Mouse (Mus musculus): ENCODE measurements around the gene Sox8. TPM values are rescaled to one million over a fixed set of nuclear protein-coding genes. Genes with fewer than 3 reads are reported as not detected.
A peak's percentile ranks its signal among the peaks of the same experiment; 100 is the strongest.

Gene Sox8
- total RNA-seq, 2 experiments from 2014 or later: 62.2 to 70.1 TPM

GRCm38 (mm10) chr17:25561223-25562028 lies 9.1 kb downstream of the Sox8 start:
- peak in 1 of 2 experiments; percentile 79 for DNase-seq (ENCODE audit: low spot score in 2 of 2)
- intact Hi-C loops (cut with DNase I): loop anchor here (2.0 to 10.0 kb wide), 2 partner anchors 43 to 233 kb away; partner anchors contain the start of genes AC134908.4, Fam173a and Metrn

GRCm38 (mm10) chr17:25560554-25561222 lies 9.8 kb downstream of the Sox8 start:
- intact Hi-C loops (cut with DNase I): loop anchor here (10.0 kb wide), 1 partner anchor 234 kb away; the partner anchor contains the start of genes AC134908.4, Fam173a and Metrn
- DNase-seq (ENCODE audit: low spot score in 2 of 2): no peak

- intact Hi-C loops (cut with DNase I): loop anchor here (10.0 kb wide), 1 partner anchor 235 kb away; the partner anchor contains the start of genes AC134908.4, Fam173a and Metrn
- no peak for DNase-seq (ENCODE audit: low spot score in 2 of 2)
Observed at GRCm38 (mm10) chr17:25559634-25560033, 10.9 kb downstream of the Sox8 start.

GRCm38 (mm10) chr17:25556630-25557354 lies 13.7 kb downstream of the Sox8 start:
- intact Hi-C loops (cut with DNase I): no loop called here
- DNase-seq (ENCODE audit: low spot score in 2 of 2): peak; percentile 86 to 88

- intact Hi-C loops (cut with DNase I): no loop called here
- peak; percentile 89 to 92 for DNase-seq (ENCODE audit: low spot score in 2 of 2)
Observed at GRCm38 (mm10) chr17:25555666-25556629, 14.5 kb downstream of the Sox8 start.

- DNase-seq (ENCODE audit: low spot score in 2 of 2): no peak
- intact Hi-C loops (cut with DNase I): no loop called here
Observed at GRCm38 (mm10) chr17:25555159-25555558, 15.3 kb downstream of the Sox8 start.

- no peak for DNase-seq (ENCODE audit: low spot score in 2 of 2)
- intact Hi-C loops (cut with DNase I): no loop called here
Observed at GRCm38 (mm10) chr17:25551313-25551712, 19.2 kb downstream of the Sox8 start.

GRCm38 (mm10) chr17:25550020-25550419 lies 20.5 kb downstream of the Sox8 start:
- intact Hi-C loops (cut with DNase I): no loop called here
- DNase-seq (ENCODE audit: low spot score in 2 of 2): no peak

GRCm38 (mm10) chr17:25547026-25547425 lies 23.5 kb downstream of the Sox8 start:
- intact Hi-C loops (cut with DNase I): no loop called here
- no peak for DNase-seq (ENCODE audit: low spot score in 2 of 2)

GRCm38 (mm10) chr17:25541768-25542167 lies 28.7 kb downstream of the Sox8 start:
- no peak for DNase-seq (ENCODE audit: low spot score in 2 of 2)
- intact Hi-C loops (cut with DNase I): no loop called here

GRCm38 (mm10) chr17:25540731-25541130 lies 29.8 kb downstream of the Sox8 start:
- intact Hi-C loops (cut with DNase I): no loop called here
- DNase-seq (ENCODE audit: low spot score in 2 of 2): no peak

GRCm38 (mm10) chr17:25538945-25539875 lies 31.3 kb downstream of the Sox8 start:
- intact Hi-C loops (cut with DNase I): no loop called here
- peak; percentile 28 to 40 for DNase-seq (ENCODE audit: low spot score in 2 of 2)

GRCm38 (mm10) chr17:25530357-25531022 lies 40.0 kb downstream of the Sox8 start:
- intact Hi-C loops (cut with DNase I): no loop called here
- no peak for DNase-seq (ENCODE audit: low spot score in 2 of 2)

GRCm38 (mm10) chr17:25522080-25522479 lies 48.4 kb downstream of the Sox8 start:
- intact Hi-C loops (cut with DNase I): no loop called here
- DNase-seq (ENCODE audit: low spot score in 2 of 2): no peak

GRCm38 (mm10) chr17:25520492-25520891 lies 50.0 kb downstream of the Sox8 start:
- intact Hi-C loops (cut with DNase I): no loop called here
- DNase-seq (ENCODE audit: low spot score in 2 of 2): no peak

GRCm38 (mm10) chr17:25519511-25519910 lies 51.0 kb downstream of the Sox8 start:
- intact Hi-C loops (cut with DNase I): loop anchor here (2.0 kb wide), 1 partner anchor 43 kb away; no protein-coding TSS in a partner anchor
- DNase-seq (ENCODE audit: low spot score in 2 of 2): peak; percentile 25 to 39

GRCm38 (mm10) chr17:25518144-25518543 lies 52.3 kb downstream of the Sox8 start:
- peak; percentile 36 to 52 for DNase-seq (ENCODE audit: low spot score in 2 of 2)
- intact Hi-C loops (cut with DNase I): loop anchor here (2.0 kb wide), 1 partner anchor 45 kb away; no protein-coding TSS in a partner anchor
